Mouse (Mus musculus): ENCODE results near the gene Msl1. TPM values are rescaled to one million over a fixed set of nuclear protein-coding genes. Genes with fewer than 3 reads are reported as not detected.

The Msl1 gene
- polyA plus RNA-seq, 1 experiment from 2014 or later, result 11.3 TPM

GRCm38 (mm10) chr11:98776843-98777590, 18.3 kb upstream of the Msl1 start:
- Histone ChIP-seq H3K4me2 (replicated peaks; ENCODE audit: low read depth) (peak overlapping the region; percentile 32), H3K27me3 (ENCODE audit: control insufficient read depth, insufficient read depth, low read length) (no peaks in the 10 kb centered on the region), H3K4me1 (replicated peaks; ENCODE audit: control insufficient read depth, insufficient read depth) (peaks cover 16% of the 10 kb centered on the region), H3K4me3 (ENCODE audit: low read depth, low read length) (no peak overlapping the region), H3K9ac (ENCODE audit: low read length) (peak overlapping the region; percentile 43), H3K27ac (replicated peaks) (peak overlapping the region; percentile 95), H3K9me3 (ENCODE audit: control insufficient read depth, low read length) (no peaks in the 10 kb centered on the region), H3K36me3 (ENCODE audit: control insufficient read depth, insufficient read depth, low read length) (no peaks in the 10 kb centered on the region)
- 8% methylated on average over 9 of the region's 9 CpGs for WGBS
- no peak for TF ChIP-seq CTCF (IDR thresholded peaks at IDR 0.05; ENCODE audit: low read depth)
- no peak for TF ChIP-seq EP300 (optimal IDR thresholded peaks at IDR 0.05)
- ATAC-seq (ENCODE audit: low FRiP score, low TSS enrichment) (no peak), DNase-seq (ENCODE audit: low spot score) (peak; percentile 58)

- Histone ChIP-seq H3K27ac (replicated peaks) (peak overlapping the region; percentile 95), H3K9ac (ENCODE audit: low read length) (no peak overlapping the region), H3K4me3 (ENCODE audit: low read depth, low read length) (no peak overlapping the region), H3K4me2 (replicated peaks; ENCODE audit: low read depth) (no peak overlapping the region), H3K27me3 (ENCODE audit: control insufficient read depth, insufficient read depth, low read length) (no peaks in the 10 kb centered on the region), H3K36me3 (ENCODE audit: control insufficient read depth, insufficient read depth, low read length) (no peaks in the 10 kb centered on the region), H3K9me3 (ENCODE audit: control insufficient read depth, low read length) (no peaks in the 10 kb centered on the region), H3K4me1 (replicated peaks; ENCODE audit: control insufficient read depth, insufficient read depth) (peaks cover 21% of the 10 kb centered on the region)
- no peak for DNase-seq (ENCODE audit: low spot score)
- no peak for ATAC-seq (ENCODE audit: low FRiP score, low TSS enrichment)
- no peak for TF ChIP-seq EP300 (optimal IDR thresholded peaks at IDR 0.05)
- TF ChIP-seq CTCF (IDR thresholded peaks at IDR 0.05; ENCODE audit: low read depth), result no peak
These were observed 17.4 kb upstream of the Msl1 start for GRCm38 (mm10) chr11:98777888-98778287.

DNA sequence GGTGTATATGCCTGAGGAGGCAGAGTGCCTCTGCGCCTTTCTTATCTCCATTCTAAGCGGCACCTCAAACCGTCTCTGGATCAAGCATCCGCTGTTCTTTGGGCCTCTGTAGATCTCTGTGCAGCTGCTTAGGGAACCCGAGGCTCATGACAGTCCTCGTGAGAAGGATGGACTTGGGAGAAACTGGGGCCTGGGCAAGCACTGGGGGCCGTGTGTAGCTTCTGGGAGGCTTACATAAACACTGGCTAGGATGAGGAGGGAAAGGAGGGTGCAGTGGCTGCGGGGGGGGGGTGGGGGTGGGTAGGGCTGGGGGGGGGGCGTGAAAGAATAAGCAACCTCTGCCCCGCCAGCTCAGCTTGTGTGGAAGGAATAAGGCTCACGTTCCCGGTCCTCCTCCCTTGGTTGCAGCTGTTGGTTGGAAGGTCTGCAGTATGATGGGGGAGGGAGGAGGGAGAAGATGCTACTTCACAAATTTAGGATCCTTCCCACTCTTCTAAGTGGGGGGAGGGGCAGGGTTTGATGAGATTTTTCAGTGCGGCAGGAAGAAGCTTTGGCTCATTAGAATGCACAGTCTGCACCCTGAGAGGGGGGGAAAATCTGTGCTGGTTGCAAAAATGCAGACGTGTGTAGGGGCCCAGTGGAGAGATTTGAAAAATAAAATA, 13.3 kb upstream of the Msl1 start:
- 29% methylated on average over 12 of the region's 14 CpGs for WGBS
- Histone ChIP-seq H3K9me3 (ENCODE audit: control insufficient read depth, low read length) (no peaks in the 10 kb centered on the region), H3K36me3 (ENCODE audit: control insufficient read depth, insufficient read depth, low read length) (no peaks in the 10 kb centered on the region), H3K4me1 (replicated peaks; ENCODE audit: control insufficient read depth, insufficient read depth) (peaks cover 26% of the 10 kb centered on the region), H3K27ac (replicated peaks) (peak overlapping the region; percentile 97), H3K4me3 (ENCODE audit: low read depth, low read length) (no peak overlapping the region), H3K27me3 (ENCODE audit: control insufficient read depth, insufficient read depth, low read length) (no peaks in the 10 kb centered on the region), H3K4me2 (replicated peaks; ENCODE audit: low read depth) (peak overlapping the region; percentile 5; the same call in 1 of the 2 replicates), H3K9ac (ENCODE audit: low read length) (peak overlapping the region; percentile 31; the same call in 1 of the 2 replicates)
- ATAC-seq (ENCODE audit: low FRiP score, low TSS enrichment), result no peak; the same call in 1 of the 2 replicates
- no peak for DNase-seq (ENCODE audit: low spot score)
- TF ChIP-seq EP300 (optimal IDR thresholded peaks at IDR 0.05), result no peak
- no peak for TF ChIP-seq CTCF (IDR thresholded peaks at IDR 0.05; ENCODE audit: low read depth)

GRCm38 (mm10) chr11:98782651-98783235, 12.6 kb upstream of the Msl1 start:
- no peak for ATAC-seq (ENCODE audit: low FRiP score, low TSS enrichment)
- Histone ChIP-seq H3K27ac (replicated peaks) (peak overlapping the region; percentile 97), H3K9me3 (ENCODE audit: control insufficient read depth, low read length) (no peaks in the 10 kb centered on the region), H3K4me1 (replicated peaks; ENCODE audit: control insufficient read depth, insufficient read depth) (peaks cover 23% of the 10 kb centered on the region), H3K36me3 (ENCODE audit: control insufficient read depth, insufficient read depth, low read length) (no peaks in the 10 kb centered on the region), H3K4me3 (ENCODE audit: low read depth, low read length) (no peak overlapping the region), H3K27me3 (ENCODE audit: control insufficient read depth, insufficient read depth, low read length) (no peaks in the 10 kb centered on the region), H3K9ac (ENCODE audit: low read length) (peak overlapping the region; percentile 54), H3K4me2 (replicated peaks; ENCODE audit: low read depth) (peak overlapping the region; percentile 28)
- DNase-seq (ENCODE audit: low spot score), result no peak
- no peak for TF ChIP-seq EP300 (optimal IDR thresholded peaks at IDR 0.05)
- TF ChIP-seq CTCF (IDR thresholded peaks at IDR 0.05; ENCODE audit: low read depth), result no peak
- 10% methylated on average over 17 of the region's 17 CpGs for WGBS

GRCm38 (mm10) chr11:98783236-98783696, 12.1 kb upstream of the Msl1 start:
- DNase-seq (ENCODE audit: low spot score) (peak; percentile 97), ATAC-seq (ENCODE audit: low FRiP score, low TSS enrichment) (peak; percentile 87)
- WGBS, result under 1% methylated on average over 20 of the region's 20 CpGs
- peak overlapping the region; percentile 97 for H3K27ac ChIP-seq (replicated peaks)
- no peaks in the 10 kb centered on the region for H3K36me3 ChIP-seq (ENCODE audit: control insufficient read depth, insufficient read depth, low read length)
- H3K4me1 ChIP-seq (replicated peaks; ENCODE audit: control insufficient read depth, insufficient read depth), result peaks cover 23% of the 10 kb centered on the region
- H3K27me3 ChIP-seq (ENCODE audit: control insufficient read depth, insufficient read depth, low read length), result no peaks in the 10 kb centered on the region
- H3K4me3 ChIP-seq (ENCODE audit: low read depth, low read length), result no peak overlapping the region
- H3K4me2 ChIP-seq (replicated peaks; ENCODE audit: low read depth), result peak overlapping the region; percentile 28
- TF ChIP-seq EP300 (optimal IDR thresholded peaks at IDR 0.05) (peak; percentile 60), CTCF (IDR thresholded peaks at IDR 0.05; ENCODE audit: low read depth) (peak; percentile 30)
- peak overlapping the region; percentile 54 for H3K9ac ChIP-seq (ENCODE audit: low read length)
- no peaks in the 10 kb centered on the region for H3K9me3 ChIP-seq (ENCODE audit: control insufficient read depth, low read length)

All from stomach, postnatal 0 days (tissue).